Mouse (Mus musculus): ENCODE results near the gene Foxn3. TPM values are rescaled to one million over a fixed set of nuclear protein-coding genes. Genes with fewer than 3 reads are reported as not detected.

Foxn3 gene
- polyA plus RNA-seq, 1 experiment from 2014 or later, result 97.6 TPM

- 75% methylated on average over 6 of the region's 6 CpGs for WGBS
- no peaks in the 10 kb centered on the region for H3K27me3 ChIP-seq
- no peak overlapping the region for H3K4me2 ChIP-seq (replicated peaks)
- H3K4me1 ChIP-seq, result peaks cover 40% of the 10 kb centered on the region
- H3K36me3 ChIP-seq, result no peaks in the 10 kb centered on the region
- H3K4me3 ChIP-seq (replicated peaks), result no peak overlapping the region
- no peak overlapping the region for H3K9ac ChIP-seq
- no peak overlapping the region for H3K27ac ChIP-seq (replicated peaks)
- no peak for ATAC-seq (ENCODE audit: insufficient number of reproducible peaks, low FRiP score, low TSS enrichment, low read depth)
- H3K9me3 ChIP-seq (replicated peaks), result no peaks in the 10 kb centered on the region
Measured at GRCm38 (mm10) chr12:99364201-99364600, 199.2 kb downstream of the Foxn3 start.

- Histone ChIP-seq H3K36me3 (no peaks in the 10 kb centered on the region), H3K9me3 (replicated peaks) (no peaks in the 10 kb centered on the region), H3K9ac (no peak overlapping the region), H3K27me3 (no peaks in the 10 kb centered on the region), H3K4me1 (peaks cover 33% of the 10 kb centered on the region), H3K27ac (replicated peaks) (no peak overlapping the region), H3K4me3 (replicated peaks) (no peak overlapping the region), H3K4me2 (replicated peaks) (no peak overlapping the region)
- ATAC-seq (ENCODE audit: insufficient number of reproducible peaks, low FRiP score, low TSS enrichment, low read depth), result no peak
- WGBS, result 64% methylated on average over 6 of the region's 6 CpGs
Measured at GRCm38 (mm10) chr12:99363024-99363423, 200.4 kb downstream of the Foxn3 start.

- H3K4me2 ChIP-seq (replicated peaks), result no peak overlapping the region
- peaks cover 37% of the 10 kb centered on the region for H3K4me1 ChIP-seq
- no peak overlapping the region for H3K9ac ChIP-seq
- H3K4me3 ChIP-seq (replicated peaks), result no peak overlapping the region
- 65% methylated on average over 5 of the region's 5 CpGs for WGBS
- no peaks in the 10 kb centered on the region for H3K36me3 ChIP-seq
- H3K27ac ChIP-seq (replicated peaks), result peak overlapping the region; percentile 40; the same call in 1 of the 2 replicates
- H3K27me3 ChIP-seq, result no peaks in the 10 kb centered on the region
- no peak for ATAC-seq (ENCODE audit: insufficient number of reproducible peaks, low FRiP score, low TSS enrichment, low read depth)
- no peaks in the 10 kb centered on the region for H3K9me3 ChIP-seq (replicated peaks)
Measured at GRCm38 (mm10) chr12:99361752-99362132, 201.6 kb downstream of the Foxn3 start.

GRCm38 (mm10) chr12:99360958-99361751, 202.2 kb downstream of the Foxn3 start:
- 68% methylated on average over 8 of the region's 8 CpGs for WGBS
- no peak overlapping the region for H3K4me3 ChIP-seq (replicated peaks)
- H3K27me3 ChIP-seq, result no peaks in the 10 kb centered on the region
- H3K9me3 ChIP-seq (replicated peaks), result no peaks in the 10 kb centered on the region
- H3K36me3 ChIP-seq, result no peaks in the 10 kb centered on the region
- peak overlapping the region; percentile 40; the same call in 1 of the 2 replicates for H3K27ac ChIP-seq (replicated peaks)
- H3K4me2 ChIP-seq (replicated peaks), result no peak overlapping the region
- H3K9ac ChIP-seq, result no peak overlapping the region
- peaks cover 37% of the 10 kb centered on the region for H3K4me1 ChIP-seq
- no peak for ATAC-seq (ENCODE audit: insufficient number of reproducible peaks, low FRiP score, low TSS enrichment, low read depth)

GRCm38 (mm10) chr12:99358698-99359097, 204.7 kb downstream of the Foxn3 start:
- no peaks in the 10 kb centered on the region for H3K27me3 ChIP-seq
- H3K9ac ChIP-seq, result no peak overlapping the region
- H3K27ac ChIP-seq (replicated peaks), result no peak overlapping the region
- no peak overlapping the region for H3K4me2 ChIP-seq (replicated peaks)
- no peaks in the 10 kb centered on the region for H3K9me3 ChIP-seq (replicated peaks)
- H3K4me3 ChIP-seq (replicated peaks), result no peak overlapping the region
- no peak for ATAC-seq (ENCODE audit: insufficient number of reproducible peaks, low FRiP score, low TSS enrichment, low read depth)
- peaks cover 39% of the 10 kb centered on the region for H3K4me1 ChIP-seq
- WGBS, result 67% methylated on average over 5 of the region's 5 CpGs
- no peaks in the 10 kb centered on the region for H3K36me3 ChIP-seq

- no peak for ATAC-seq (ENCODE audit: insufficient number of reproducible peaks, low FRiP score, low TSS enrichment, low read depth)
- peak overlapping the region; percentile 12; the same call in 1 of the 2 replicates for H3K27ac ChIP-seq (replicated peaks)
- no peak overlapping the region for H3K4me2 ChIP-seq (replicated peaks)
- no peaks in the 10 kb centered on the region for H3K9me3 ChIP-seq (replicated peaks)
- 64% methylated on average over 8 of the region's 8 CpGs for WGBS
- no peak overlapping the region for H3K4me3 ChIP-seq (replicated peaks)
- H3K36me3 ChIP-seq, result no peaks in the 10 kb centered on the region
- H3K27me3 ChIP-seq, result no peaks in the 10 kb centered on the region
- peaks cover 39% of the 10 kb centered on the region for H3K4me1 ChIP-seq
- H3K9ac ChIP-seq, result no peak overlapping the region
Measured at GRCm38 (mm10) chr12:99356660-99357059, 206.7 kb downstream of the Foxn3 start.

- no peak for ATAC-seq (ENCODE audit: insufficient number of reproducible peaks, low FRiP score, low TSS enrichment, low read depth)
- Histone ChIP-seq H3K4me1 (peaks cover 47% of the 10 kb centered on the region), H3K36me3 (no peaks in the 10 kb centered on the region), H3K27ac (replicated peaks) (no peak overlapping the region), H3K27me3 (no peaks in the 10 kb centered on the region), H3K9ac (no peak overlapping the region), H3K4me2 (replicated peaks) (no peak overlapping the region), H3K4me3 (replicated peaks) (no peak overlapping the region), H3K9me3 (replicated peaks) (no peaks in the 10 kb centered on the region)
- 83% methylated on average over 11 of the region's 11 CpGs for WGBS
Measured at GRCm38 (mm10) chr12:99353692-99354091, 209.7 kb downstream of the Foxn3 start.

GRCm38 (mm10) chr12:99352583-99352982, 210.8 kb downstream of the Foxn3 start:
- 75% methylated on average over 6 of the region's 6 CpGs for WGBS
- H3K9ac ChIP-seq, result no peak overlapping the region
- H3K27me3 ChIP-seq, result no peaks in the 10 kb centered on the region
- no peaks in the 10 kb centered on the region for H3K36me3 ChIP-seq
- H3K4me3 ChIP-seq (replicated peaks), result no peak overlapping the region
- ATAC-seq (ENCODE audit: insufficient number of reproducible peaks, low FRiP score, low TSS enrichment, low read depth), result no peak
- H3K4me1 ChIP-seq, result peaks cover 49% of the 10 kb centered on the region
- no peaks in the 10 kb centered on the region for H3K9me3 ChIP-seq (replicated peaks)
- H3K4me2 ChIP-seq (replicated peaks), result no peak overlapping the region
- H3K27ac ChIP-seq (replicated peaks), result 0 out of 2 replicates have a peak overlapping the region, but pooled peaks have one; percentile 29

- Histone ChIP-seq H3K4me1 (peaks cover 48% of the 10 kb centered on the region), H3K4me2 (replicated peaks) (no peak overlapping the region), H3K27ac (replicated peaks) (peak overlapping the region; percentile 29; the same call in 1 of the 2 replicates), H3K4me3 (replicated peaks) (no peak overlapping the region), H3K9me3 (replicated peaks) (no peaks in the 10 kb centered on the region), H3K27me3 (no peaks in the 10 kb centered on the region), H3K9ac (no peak overlapping the region), H3K36me3 (no peaks in the 10 kb centered on the region)
- 66% methylated on average over 7 of the region's 7 CpGs for WGBS
- no peak for ATAC-seq (ENCODE audit: insufficient number of reproducible peaks, low FRiP score, low TSS enrichment, low read depth)
Measured at GRCm38 (mm10) chr12:99352136-99352535, 211.2 kb downstream of the Foxn3 start.

GRCm38 (mm10) chr12:99351731-99352130, 211.7 kb downstream of the Foxn3 start:
- Histone ChIP-seq H3K4me1 (peaks cover 47% of the 10 kb centered on the region), H3K4me3 (replicated peaks) (no peak overlapping the region), H3K27me3 (no peaks in the 10 kb centered on the region), H3K36me3 (no peaks in the 10 kb centered on the region), H3K9ac (no peak overlapping the region), H3K4me2 (replicated peaks) (no peak overlapping the region), H3K9me3 (replicated peaks) (no peaks in the 10 kb centered on the region), H3K27ac (replicated peaks) (peak overlapping the region; percentile 29; the same call in 1 of the 2 replicates)
- 51% methylated on average over 9 of the region's 9 CpGs for WGBS
- ATAC-seq (ENCODE audit: insufficient number of reproducible peaks, low FRiP score, low TSS enrichment, low read depth), result no peak

- 0 out of 2 replicates have a peak overlapping the region, but pooled peaks have one; percentile 28 for H3K27ac ChIP-seq (replicated peaks)
- no peaks in the 10 kb centered on the region for H3K36me3 ChIP-seq
- H3K4me2 ChIP-seq (replicated peaks), result no peak overlapping the region
- H3K9me3 ChIP-seq (replicated peaks), result no peaks in the 10 kb centered on the region
- no peak overlapping the region for H3K4me3 ChIP-seq (replicated peaks)
- ATAC-seq (ENCODE audit: insufficient number of reproducible peaks, low FRiP score, low TSS enrichment, low read depth), result no peak
- H3K9ac ChIP-seq, result no peak overlapping the region
- peaks cover 53% of the 10 kb centered on the region for H3K4me1 ChIP-seq
- no peaks in the 10 kb centered on the region for H3K27me3 ChIP-seq
- WGBS, result 76% methylated on average over 9 of the region's 9 CpGs
Measured at GRCm38 (mm10) chr12:99349650-99349997, 213.8 kb downstream of the Foxn3 start.

Measured in embryonic facial prominence, embryonic 15.5 days (tissue).